Mouse (Mus musculus) cerebral cortex, adult 2 months (tissue): ENCODE measurements around the gene Ddost.

Experiments used
- WGBS: fragments of 180-500 bp; shearing (Covaris S2); methylation state at CpG from one replicate; pipeline ENCODE4 v1.1.7; 2018; 5-methylcytosine and 5-hydroxymethylcytosine counted together

The Ddost gene

GRCm38 (mm10) chr4:138304340-138305104 lies at the start of gene Ddost:
TSS of gene Ddost (plus strand) at chr4:138304730.
- WGBS: under 1% methylated on average over 64 of the region's 64 CpGs

- 75% methylated on average over 22 of the region's 22 CpGs for WGBS
Measured at GRCm38 (mm10) chr4:138257116-138257687, 47.3 kb upstream of the Ddost start.

DNA sequence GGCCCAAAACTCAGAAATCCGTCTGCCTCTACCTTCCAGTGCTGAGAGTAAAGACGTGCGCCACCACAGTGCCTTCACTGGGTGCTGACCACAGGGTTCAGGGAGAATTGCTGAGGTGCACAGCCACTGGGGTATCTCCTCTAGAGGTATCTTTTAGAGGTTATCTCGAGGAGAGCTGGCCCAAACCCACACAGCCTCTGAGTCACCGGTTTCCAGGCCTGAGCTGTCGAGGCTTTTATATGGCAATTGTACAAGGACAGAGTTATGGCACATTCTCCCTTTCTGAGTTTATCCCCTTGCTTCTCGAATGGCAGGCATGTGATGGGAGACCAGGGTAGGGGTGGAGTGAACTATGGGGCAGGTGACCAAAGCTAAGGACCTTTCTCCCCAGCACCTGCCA lies 45.9 kb upstream of the Ddost start:
- 75% methylated on average over 7 of the region's 7 CpGs for WGBS

DNA sequence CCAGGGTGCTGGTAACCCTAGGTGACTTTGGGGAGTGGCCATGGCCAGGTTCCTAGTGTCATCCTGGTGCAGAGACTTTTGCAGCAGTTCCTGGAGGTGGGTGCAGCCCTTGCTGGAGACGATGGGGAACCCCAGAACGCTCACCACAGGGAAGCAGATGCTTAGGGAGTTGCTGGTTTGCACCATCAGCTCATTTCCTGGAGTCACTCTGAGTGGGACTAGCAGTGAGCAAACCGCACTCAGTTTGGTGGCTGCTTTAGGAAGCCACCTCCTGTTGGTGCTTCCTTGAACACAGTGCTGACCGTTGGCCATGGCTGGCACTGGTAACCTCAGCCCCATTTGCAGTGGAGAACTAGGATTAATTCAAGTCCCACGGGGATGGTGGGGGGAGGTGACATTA lies 45.0 kb upstream of the Ddost start:
- WGBS: 77% methylated on average over 5 of the region's 5 CpGs

- under 1% methylated on average over 78 of the region's 78 CpGs for WGBS
Measured at GRCm38 (mm10) chr4:138261843-138262681, 42.5 kb upstream of the Ddost start.

- 92% methylated on average over 10 of the region's 10 CpGs for WGBS
Measured at GRCm38 (mm10) chr4:138267869-138268268, 36.7 kb upstream of the Ddost start.

DNA sequence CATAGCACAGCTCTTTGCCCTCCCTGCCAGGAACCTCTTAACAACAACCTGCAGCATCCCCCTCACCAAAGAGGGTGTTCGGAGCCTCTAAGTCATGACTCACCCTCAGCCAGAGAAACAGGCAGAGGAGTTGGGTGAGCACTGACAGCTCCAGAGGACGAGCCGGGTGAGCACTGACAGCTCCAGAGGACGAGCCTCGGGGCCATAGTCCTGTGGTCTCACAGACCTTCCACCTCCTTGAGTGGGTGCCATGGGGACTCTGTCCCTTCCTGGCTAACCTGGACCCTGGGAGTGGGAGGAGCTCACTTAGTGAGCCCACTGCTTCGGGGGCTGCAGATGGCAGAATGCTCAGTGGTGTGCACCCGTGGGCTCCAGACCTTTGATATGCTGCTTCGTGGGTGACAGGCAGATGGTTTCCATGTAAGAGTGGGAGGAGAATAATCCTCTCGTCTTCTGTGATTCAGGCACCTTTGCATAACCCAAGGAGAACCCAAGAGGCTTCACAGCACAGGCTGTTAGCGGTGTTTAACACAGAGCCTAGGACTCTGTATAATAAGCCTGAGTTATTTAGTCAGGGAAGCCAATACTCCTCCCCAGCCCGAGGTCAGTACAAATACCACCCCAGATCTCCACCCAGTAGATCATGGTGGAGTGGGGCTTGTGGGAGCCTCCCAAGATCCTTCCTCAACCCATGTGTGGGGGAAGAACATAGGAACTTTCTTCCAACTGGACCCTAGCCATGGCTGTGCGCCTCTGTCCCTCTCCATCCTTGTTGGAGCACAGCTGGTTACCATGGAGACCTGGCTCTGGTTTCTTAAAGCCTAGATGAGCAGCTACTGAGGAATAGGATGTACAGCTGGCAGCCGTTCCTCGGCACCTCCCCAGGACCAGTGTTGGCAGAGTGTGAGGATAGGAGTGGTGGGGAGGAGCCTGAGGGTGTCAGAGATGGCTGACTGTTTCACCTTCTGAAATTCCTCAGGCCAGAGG lies 32.2 kb upstream of the Ddost start:
- 32% methylated on average over 14 of the region's 14 CpGs for WGBS

DNA sequence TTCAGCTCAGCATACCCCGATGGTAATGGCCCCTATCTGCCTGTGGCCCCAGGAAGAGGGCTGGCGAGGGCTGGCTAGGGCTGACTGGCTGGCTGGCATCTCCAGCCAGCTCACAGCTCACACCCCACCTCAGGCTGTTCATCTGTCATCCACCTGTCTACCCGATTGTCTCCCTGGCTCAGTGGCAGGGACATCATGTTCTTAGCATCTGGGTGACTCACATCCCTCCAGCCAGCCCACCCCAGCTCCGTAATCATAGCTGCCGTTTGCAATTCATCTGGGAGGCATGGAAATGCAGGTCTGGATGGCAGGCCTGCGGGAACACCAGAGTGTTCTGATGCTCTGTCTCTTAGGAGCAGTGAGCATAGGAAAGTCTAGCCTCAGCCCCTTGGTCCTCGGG lies 26.2 kb upstream of the Ddost start:
- WGBS: 60% methylated on average over 7 of the region's 7 CpGs

- 26% methylated on average over 4 of the region's 4 CpGs for WGBS
Measured at GRCm38 (mm10) chr4:138282834-138283233, 21.7 kb upstream of the Ddost start.

- WGBS: 92% methylated on average over 12 of the region's 12 CpGs
Measured at GRCm38 (mm10) chr4:138286411-138286810, 18.1 kb upstream of the Ddost start.

DNA sequence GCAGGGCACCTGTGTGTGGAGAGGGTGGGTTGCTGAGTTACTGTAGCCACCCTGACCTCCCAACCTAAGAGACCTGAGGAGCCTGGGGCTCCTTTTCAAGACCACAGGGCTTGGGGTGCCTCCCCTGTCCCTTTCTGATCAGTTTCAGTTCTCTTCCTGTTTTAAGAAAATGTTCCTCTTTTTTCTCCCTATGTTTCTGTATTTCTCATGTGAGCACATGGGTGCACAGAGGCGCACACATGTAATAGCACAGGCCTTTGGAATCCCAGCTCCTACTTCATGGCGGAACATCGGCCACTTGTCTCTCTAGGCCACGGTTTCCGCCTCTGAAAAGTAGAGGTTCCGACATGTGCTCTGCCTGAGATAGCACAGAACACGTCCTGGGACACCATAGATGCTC lies 15.8 kb upstream of the Ddost start:
- 87% methylated on average over 7 of the region's 7 CpGs for WGBS

DNA sequence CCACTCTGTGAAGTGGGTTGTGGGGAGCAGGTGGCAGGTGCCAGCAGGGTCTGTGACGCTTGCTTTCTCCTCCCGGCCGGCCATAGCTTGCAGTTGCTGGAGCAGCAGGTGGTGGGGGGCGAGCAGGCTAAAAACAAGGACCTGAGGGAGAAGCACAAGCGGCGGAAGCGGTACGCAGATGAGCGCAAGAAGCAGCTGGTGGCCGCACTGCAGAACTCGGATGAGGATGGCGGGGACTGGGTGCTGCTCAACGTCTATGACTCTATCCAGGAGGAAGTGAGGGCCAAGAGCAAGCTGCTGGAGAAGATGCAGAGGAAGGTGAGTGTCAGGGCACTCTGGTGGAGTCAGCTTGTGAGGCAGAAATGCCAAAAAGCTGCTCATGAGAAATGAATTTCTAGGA lies 12.5 kb upstream of the Ddost start:
- WGBS: 84% methylated on average over 13 of the region's 13 CpGs

DNA sequence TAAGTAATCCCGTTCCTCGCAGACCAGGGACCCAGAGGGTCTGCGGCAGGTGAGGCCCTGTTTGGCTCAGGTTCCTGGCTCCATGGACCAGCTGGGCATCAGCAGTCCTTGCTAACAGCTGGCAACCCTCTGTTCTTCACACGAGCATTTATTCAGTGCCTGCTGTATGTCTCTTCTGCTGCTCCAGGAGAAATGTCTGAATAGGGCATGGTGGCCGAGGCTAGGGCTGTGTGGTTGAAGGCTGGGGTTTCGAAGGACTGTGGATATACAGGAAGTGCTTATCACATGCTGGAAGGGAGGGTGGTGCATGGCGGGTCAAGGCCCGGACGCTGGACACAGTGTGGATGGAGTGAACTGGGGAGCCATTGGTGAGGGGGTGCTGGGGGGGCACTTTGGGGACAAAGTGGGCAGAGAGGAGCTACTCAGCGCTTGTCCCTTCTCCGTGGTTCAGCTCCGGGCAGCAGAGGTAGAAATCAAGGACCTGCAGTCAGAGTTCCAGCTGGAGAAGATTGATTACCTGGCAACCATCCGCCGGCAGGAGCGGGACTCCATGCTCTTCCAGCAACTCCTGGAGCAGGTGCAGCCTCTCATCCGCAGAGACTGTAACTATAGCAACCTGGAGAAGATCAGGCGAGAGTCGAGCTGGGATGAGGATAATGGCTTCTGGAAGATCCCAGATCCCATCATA lies 11.1 kb upstream of the Ddost start:
- WGBS: 62% methylated on average over 18 of the region's 18 CpGs

GRCm38 (mm10) chr4:138293949-138294550 lies 10.5 kb upstream of the Ddost start:
- WGBS: 54% methylated on average over 11 of the region's 14 CpGs

- 83% methylated on average over 10 of the region's 10 CpGs for WGBS
Measured at GRCm38 (mm10) chr4:138301271-138301780, 3.2 kb upstream of the Ddost start.

DNA sequence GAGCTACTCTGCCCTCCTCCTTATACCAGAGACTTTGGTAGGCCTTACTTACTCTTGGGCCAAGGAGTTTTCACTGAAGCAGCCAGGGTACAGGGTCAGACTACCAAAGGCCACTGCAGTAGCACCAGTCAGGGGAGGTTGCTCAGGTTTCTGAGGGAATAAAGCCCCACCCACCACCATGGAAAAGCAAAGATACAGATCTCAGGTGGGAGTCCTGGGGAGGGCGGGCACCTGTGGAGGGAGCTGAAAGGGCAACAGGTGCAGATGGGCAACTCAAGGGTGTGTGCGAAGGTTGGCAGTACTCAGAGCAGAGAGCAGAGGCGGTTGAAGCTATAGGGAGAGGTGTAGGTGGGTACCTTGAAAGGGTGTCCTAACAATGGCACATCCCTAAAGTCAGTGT lies 1.5 kb upstream of the Ddost start:
- 83% methylated on average over 3 of the region's 3 CpGs for WGBS

- 13% methylated on average over 18 of the region's 18 CpGs for WGBS
Measured at GRCm38 (mm10) chr4:138303742-138304141, 788 bp upstream of the Ddost start.

GRCm38 (mm10) chr4:138307025-138307424 lies 2.5 kb downstream of the Ddost start:
- WGBS: 62% methylated on average over 3 of the region's 3 CpGs

DNA sequence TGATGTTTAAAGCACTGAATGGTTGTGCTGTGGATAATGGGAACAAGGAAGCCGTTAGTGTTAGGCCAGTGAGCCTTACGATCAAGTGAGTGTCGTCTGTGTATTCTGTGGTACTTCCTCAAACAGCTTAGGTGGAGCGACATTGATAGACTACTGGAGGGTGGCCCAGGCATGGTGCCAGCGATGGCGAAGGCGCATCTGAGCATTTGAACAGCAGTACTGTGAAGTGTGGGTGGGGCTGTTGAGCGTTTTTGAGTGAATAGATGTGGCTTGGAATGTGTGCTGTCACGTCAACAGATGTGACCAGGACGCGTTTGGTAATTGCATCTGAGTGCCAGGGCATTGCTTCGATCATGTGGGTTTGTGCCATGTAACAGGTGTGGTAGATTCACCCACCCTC lies 3.2 kb downstream of the Ddost start:
- WGBS: 53% methylated on average over 12 of the region's 12 CpGs

GRCm38 (mm10) chr4:138310311-138310910 lies 5.9 kb downstream of the Ddost start:
- 91% methylated on average over 19 of the region's 19 CpGs for WGBS
